Mouse (Mus musculus): ENCODE measurements at regions not wholly inside any gene's neighbourhood (a gene's known extent, or its start where the extent isn't known, plus 50 kb on each side); places are given as distances from the start of the nearest gene placed in this dataset.
"Not testable (repeated sequence)": the region's sequence is repeated elsewhere in the genome, so short reads cannot be mapped to it uniquely, and the experiment has no call there.

DNA sequence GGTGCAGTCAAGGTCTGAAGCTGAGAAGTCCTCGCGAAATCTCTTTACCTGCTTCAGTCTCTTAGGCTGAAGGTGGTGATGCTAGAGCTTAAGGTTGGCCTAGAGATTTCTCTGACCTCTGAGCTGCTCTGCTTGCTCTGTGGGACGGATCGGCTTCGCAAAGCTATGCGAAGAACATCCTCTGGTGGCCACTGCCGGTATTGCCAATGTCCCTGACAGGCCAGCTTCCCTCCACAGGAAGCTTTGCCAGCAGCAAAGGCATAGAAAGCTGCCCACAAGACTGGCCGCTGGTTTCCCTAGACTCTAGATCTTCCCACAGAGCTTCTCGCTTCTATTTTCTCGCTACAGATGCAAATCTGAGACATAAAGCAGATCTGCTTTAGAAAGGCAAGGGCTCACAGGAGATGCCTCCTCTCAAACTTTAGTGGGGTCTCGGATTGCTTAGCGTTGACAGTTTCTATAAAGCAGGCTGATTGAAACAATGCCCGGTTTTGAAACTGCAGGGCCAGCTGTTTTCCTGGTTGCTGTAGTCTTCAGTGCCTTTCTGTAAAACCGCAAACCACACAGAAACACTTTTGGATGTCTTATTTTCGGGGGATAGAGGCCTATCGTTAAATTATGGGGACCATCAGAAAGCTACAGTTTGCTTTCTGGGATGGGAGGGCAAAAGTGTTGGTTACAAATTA is 153.7 kb downstream of the Car8 start:
- ATAC-seq: peak; percentile 73

DNA sequence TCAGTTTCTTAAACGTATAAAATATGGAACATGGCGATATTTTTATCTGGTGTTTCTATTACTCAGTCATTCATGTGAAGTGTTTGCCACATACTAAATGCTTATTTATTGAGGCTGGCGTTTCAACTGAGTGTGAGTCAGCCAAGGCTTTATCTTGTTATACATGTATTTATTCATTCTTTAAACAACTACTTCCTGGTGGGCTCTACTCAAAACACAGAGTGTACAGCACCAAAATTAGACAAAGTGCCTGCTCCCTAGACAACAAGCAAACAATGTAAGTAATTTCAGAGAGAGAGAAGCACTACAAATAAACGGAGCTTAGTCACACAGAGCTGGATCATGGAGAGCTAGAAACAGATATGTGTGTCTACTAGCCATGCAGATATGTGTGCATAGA is 159.5 kb downstream of the Car8 start:
- ATAC-seq: no peak

DNA sequence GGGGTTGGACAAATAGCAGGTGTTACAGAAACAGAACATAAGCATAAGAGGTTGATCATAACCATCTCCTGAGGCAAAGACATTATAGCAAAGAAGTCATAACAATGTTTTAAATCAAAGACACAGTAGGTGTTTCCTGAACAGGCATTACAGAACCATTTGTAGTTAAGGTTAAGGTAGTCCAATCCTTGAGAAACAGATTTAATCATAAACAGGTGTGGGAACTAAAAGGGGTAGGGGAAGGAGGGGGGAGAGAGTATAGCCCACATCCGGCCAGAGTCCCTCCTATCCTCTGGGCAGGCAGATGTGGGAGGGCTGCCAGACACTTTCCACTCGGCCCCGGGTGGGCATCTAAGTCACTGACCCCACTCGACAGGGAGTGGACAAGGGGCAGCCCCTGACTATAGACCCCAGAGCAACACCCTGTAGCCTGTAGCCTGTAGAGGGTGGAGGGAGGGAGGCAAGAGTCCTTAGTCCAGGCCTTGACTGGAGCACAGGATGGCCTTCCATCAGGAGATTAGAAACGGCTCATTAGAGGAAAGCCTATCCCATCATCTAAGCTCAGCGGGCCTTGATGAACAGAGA is 165.8 kb downstream of the Car8 start:
- ATAC-seq: no peak

DNA sequence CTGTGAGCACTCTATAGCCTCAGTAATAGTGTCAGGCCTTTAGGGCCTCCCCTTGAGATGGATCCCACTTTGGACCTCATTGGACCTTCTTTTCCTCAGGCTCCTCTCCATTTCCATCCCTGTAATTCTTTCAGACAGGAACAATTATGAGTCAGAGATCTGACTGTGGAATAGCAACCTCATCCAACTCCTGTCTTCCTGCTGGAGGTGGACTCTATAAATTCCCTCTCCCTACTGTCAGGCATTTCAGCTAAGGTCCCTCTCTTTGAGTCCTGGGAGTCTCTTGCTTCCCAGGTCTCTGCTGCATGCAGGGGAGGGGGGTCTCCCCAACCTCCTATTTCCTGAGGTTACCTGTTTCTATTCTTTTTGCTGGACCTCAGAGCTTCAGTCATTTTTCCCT is 168.1 kb downstream of the Car8 start:
- not testable (repeated sequence) for ATAC-seq

DNA sequence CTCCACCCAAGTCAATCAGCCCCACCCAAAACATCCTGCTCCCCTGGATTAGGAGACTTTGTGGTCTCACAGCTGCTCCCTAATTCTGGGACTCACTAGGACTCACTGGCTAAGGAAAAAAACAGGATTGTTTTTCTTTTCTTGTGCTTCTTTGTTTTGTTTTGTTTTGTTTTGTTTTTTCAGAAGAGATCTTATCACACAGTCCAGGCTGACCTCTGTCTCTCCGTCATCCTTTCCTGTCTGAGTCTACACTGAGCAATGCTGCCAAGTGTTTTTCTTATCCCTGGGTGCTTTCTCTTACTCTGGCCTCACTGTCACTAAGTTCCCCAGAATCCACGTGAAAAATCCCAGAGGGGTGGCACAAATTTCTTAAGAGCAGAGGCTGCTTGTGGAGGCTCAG is 170.8 kb downstream of the Car8 start:
- no peak for ATAC-seq

DNA sequence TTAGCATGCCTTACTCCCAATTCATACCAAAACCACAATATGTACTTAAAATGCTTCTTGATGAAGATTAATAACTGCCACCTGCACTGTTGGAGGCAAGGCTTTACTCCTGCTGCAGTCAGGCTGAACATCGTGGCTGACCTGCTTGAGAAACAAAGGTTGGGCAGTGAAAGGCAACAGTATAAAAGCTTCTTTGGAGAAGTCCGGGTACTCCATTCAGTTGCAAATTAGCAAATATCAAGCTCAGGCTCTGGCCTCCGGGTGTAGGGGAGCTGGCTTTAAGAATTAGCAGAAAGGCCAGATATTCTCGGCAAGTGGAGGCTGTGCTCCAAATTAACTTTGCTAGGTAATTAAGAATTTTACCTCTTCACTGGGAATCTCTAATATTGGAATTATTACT is 197.1 kb downstream of the Car8 start:
- ATAC-seq: no peak

DNA sequence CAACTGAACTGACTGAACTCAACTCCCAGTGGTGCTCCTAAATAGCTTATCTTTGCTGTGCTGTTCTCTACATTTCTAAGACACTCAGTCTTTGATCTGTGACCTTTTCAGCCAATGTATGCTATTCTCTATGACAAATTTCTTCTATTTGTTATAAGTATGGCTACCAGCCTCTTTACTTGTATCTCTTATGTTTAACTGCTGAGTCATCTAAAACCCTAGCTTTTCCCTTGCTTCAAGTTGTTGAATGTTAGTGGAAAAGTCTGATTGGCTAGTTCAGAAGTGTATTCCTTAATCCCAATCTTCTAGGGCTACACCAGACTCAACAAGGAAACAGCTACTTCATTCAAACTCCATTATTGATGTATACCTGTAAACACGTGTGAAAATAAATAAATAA is 201.0 kb downstream of the Car8 start:
- ATAC-seq: no peak

DNA sequence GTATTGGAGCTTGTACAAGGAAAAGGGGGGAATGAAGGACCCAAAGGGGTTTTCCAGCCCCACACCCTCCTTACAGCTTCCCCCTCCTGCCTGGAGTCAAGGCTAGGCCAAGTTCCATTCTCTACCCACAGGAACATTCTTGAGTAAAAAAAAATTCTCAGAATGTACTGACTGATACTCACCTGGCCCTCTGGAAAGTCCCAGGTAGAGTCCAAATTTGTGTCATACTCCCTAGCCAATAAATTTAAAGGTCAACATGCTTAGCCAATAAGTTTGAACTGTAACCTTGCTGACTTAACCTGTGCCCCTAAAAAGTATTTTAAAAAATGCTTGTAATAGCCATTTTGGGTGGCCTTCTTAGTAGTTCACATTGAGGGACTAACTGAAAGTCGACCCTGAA is 205.4 kb downstream of the Car8 start:
- ATAC-seq: peak; percentile 14

DNA sequence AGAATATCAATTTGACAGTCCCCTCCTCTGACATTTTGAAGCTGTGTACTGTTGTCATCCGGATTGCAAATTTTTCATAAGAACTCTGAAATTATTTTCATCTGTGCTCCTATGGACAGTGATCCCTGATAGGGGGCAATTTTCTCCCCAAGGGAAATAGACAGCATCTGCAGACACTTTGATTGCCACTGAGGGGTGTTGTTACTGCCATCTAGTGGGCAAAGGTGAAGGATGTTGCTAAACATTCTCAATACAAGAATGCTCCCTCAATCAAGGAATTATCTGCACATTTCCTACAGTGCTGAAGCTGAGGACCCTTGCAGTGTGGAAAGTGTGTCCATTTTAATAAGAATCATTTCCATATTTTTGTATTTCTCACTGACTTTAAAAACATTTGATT is 233.7 kb downstream of the Car8 start:
- peak; percentile 40 for ATAC-seq

DNA sequence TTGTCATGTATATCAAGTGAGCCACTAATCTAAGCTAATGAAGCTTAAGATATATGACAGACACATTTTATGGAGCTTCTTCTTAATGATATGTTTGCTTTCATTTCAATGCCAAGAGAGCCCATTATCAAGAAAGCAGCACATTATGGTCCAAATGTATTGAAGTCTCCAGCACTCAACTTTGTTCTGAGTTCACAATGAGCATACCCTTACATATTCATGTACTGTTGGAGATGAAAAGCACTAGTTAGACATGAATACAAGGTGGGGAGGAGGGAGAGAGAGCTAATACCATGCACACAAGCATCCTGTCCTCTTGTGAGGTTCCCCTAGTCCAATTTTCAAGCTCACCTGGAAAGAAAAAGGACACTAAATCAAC is 241.3 kb downstream of the Car8 start:
- no peak for ATAC-seq

DNA sequence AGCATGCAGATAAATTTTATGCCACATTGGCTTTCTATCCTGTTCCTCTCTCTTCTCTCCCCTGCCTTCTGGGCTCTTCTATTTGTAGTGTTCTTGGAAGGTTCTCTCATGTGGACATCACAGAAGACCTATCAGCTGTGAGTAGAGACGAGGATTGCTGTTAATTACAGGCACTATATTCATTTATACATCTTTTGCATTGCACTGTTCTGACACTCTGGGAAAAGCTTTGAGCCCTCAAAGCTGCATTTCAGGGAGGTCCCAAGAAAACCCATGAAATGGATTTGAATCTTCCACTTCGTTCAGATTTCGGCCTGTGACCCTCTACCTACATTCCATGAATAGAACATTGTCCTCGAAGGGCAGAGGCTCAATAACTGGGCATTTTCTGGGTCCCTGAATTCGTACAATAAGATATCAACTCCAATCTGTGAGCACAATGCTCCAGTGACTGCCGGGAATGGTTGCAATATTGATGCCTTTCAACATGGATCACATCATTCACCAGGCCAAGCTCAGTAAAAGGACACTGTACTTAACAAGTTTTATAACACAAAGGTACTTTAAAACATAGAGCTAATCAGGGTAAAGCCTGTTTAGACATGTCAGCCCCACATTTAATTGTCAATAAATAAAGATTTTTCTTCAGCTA is 241.8 kb downstream of the Car8 start:
- ATAC-seq: no peak

DNA sequence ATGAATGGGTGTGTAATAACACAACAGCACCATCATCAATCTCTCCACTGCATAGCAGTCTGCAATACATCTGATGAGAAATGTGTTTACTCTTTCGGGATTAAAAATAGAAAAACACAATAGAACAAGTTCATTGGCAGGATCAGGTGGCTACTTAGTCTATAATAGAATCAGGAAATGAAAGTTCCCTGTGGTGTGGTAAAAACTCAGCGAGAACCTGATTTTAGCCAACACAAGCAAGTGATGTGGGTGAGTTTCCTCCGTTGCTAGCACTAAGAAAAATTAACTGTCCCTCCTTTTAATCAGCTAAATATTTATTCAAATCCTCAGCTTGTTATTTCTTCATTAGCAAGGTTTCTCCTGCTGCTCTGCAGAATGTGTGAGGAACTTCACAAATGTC is 245.9 kb downstream of the Car8 start:
- no peak for ATAC-seq

DNA sequence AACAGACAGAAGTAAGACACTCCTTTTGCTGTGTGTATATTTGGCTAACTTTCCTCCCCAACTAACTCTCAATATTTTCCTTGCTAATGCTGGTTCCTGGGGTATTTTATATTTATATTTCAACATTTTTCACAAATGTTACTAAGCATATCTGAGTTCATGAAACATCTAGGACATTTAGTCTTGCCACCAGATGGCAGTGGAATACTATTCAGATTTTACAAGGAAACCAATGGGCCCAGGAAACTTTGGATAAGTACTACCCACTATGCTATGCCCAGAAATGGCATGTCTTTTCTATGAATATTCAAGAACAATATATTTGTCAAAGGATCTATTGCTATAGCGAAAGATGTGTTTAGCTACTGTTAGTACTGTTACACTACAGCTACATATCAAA is 251.1 kb downstream of the Car8 start:
- no peak for ATAC-seq

DNA sequence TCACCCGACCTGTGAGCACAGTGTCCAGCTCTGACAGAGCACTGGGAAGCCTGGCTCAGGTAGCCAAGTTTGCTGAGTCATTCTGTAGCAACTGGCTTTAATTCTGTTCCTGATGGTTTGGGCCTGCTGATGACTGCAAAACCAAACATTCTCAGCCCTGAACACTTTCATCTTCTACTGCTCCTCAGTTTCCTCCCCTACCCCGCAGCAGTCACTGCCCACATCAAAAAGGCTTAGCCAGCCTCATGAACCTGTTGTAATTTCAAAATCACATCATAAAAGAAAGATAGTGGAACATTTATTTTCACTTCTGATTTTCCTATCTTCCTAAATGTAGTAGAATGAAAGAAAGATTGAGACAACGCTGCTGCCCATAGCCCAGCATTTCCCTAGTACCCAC is 251.5 kb downstream of the Car8 start:
- ATAC-seq: no peak

DNA sequence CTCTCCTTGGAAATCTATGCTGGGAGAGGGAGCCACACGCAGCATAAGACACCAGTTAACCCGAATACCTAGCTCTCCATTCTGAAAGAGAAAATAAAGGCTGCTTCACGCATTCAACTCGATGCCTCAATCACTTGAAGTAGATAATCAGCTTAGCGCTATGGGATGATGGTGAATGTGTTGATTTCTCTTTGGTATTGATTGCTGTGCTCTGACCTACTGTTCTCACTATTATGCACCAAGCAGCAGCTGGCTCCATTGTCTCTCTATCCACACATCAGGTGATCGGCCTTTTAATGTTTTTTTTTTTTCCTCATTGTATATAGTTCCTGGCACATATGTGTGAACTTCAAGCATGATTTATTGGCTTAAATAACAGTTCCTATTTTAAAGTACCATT is 254.0 kb downstream of the Car8 start:
- ATAC-seq: no peak

DNA sequence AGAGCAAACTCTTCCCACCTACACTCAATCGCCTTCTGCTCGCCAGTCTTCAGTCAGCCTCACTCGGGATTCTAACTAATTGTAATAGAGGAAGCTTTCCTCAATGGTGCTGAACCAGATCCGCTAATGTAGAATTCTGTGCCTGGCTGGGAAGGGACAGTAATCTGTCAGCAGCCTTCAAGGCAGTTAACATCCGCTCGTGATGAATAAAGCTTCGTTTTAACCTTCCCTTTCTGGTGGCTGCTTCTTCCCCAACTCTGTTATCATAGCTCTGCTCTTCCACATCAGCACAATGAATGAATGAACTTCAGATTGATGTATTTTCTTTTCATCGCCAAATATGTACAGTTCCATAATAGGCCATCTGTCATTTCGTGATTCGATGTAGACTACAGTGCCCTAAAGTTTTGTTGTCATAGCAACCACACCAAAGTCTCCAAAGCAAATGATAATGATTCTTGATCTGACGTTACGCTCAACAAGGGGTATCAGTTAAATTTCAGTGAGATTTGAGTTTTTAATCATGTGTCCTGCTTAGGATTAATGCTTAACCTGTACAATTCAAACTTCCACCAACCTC is 259.0 kb downstream of the Car8 start:
- ATAC-seq: no peak

DNA sequence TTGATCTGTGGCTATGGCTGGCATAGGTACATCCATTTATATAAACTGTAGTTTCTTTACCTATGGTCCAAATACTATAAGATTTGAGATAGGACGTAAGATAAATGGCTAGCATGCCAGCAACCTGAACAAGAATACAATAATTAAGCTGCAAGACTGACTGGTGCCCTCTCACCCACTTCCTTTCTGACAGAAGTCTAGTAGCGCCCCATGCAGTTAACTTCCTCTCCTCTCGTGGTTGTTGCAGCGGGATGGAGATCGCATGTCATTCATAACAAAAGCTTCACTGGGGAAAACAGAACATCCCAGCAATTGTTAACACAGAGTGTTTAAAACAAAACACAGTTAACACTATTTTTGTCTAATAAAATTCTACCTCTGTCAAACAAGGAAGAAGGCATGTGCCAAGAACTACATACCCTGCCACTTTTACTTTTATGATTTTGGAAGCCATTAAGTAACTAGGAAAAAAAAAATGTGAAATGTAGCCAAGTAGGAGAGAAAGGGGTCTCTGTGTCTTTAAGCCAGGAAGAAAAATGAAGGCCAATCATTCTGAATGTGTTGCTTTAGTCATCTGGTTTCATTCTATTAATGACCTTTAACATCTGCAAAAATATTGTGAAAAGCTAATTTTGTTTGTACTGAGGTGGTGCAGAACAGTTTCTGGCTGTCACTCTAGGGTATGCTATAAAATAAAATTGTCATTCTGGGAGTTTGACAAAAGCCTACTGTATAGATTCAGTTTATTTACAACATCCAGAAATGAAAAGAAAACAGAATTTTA is 261.0 kb downstream of the Car8 start:
- ATAC-seq: peak; percentile 72

DNA sequence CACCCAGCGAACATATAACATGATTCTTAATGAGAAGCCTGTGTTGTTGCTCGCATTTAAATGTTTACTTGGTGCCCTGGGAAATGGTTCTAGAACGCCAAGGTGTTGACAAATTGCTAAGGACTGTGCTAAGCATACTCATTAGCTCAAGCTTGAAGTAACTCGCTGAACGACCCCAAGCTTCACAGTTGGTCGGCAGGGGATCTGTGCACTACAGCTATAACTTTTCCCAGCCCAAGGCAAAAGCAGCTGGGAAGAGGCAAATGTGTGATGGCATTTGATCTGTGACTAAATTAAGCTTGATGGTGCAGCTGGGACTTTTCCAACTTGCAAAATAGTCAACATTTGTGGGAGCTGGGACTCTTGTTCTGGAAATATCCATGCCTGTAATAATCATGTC is 268.6 kb downstream of the Car8 start:
- no peak for ATAC-seq

DNA sequence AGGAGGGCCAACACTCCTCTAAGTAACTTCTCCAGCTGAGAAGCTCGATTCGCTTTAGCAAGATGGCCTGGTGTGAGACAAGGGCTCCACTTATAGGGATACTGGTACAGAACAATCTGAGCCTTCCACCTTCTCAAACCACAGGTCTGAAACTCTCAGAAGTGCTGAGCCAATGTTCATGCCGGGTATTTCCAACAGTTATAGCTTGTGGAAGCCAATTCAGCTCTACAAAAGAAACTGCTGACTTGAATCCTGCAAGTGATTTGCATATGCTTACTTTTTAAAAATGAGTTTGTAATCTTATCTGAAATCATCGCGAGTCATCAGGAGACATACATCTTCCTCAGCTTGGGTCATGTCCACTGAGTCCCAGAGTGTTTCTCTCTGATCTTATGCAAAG is 273.2 kb downstream of the Car8 start:
- ATAC-seq: no peak

DNA sequence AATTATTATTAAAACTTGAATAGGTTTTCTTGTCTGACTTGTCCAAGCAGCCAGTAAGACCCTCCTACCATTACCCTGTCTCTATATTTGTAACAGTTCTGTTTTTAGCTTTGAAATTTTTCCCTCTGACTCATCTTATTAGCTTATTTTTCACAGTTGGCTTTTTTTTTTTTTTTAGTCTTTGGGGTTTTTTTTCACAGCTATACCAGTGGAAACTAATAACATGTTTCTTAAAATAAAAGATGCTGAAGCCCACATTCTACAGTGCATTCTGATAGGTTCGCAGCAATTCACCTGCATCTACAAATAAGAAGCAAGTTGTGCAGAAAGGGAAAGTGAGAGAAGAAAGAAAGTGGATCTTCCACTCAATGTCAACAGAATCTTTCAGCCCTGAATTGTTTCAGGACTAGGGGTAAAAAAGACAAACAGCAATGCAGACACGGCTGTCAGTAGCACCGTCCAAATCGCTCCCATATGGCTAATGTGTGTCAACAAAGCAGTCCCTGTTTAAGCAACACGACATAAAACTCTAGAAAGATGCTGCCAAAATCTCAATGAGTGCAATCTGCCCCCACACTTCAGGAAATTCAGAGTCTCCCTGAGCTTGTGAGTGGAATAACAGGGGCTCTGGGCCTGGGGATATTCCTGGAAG is 277.2 kb downstream of the Car8 start:
- peak; percentile 79 for ATAC-seq

DNA sequence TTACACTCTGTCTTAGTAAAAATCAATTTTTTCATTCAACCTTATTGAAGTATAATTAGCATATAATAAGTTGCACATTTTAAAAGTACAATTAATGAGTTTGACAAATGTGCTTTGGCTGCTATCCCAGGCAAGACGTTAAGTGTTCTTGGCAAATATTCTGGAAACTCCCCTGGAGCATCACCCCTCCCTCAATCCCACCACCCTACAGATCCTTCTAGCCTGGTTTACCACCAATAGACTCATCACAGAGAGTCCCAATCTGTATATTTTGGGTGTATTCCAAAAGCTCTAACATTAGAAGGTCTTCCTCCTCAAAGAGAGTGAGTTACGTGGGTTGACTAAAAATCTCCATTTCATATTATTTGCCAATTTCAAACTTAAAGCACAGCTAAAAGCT is 278.5 kb downstream of the Car8 start:
- ATAC-seq: no peak

DNA sequence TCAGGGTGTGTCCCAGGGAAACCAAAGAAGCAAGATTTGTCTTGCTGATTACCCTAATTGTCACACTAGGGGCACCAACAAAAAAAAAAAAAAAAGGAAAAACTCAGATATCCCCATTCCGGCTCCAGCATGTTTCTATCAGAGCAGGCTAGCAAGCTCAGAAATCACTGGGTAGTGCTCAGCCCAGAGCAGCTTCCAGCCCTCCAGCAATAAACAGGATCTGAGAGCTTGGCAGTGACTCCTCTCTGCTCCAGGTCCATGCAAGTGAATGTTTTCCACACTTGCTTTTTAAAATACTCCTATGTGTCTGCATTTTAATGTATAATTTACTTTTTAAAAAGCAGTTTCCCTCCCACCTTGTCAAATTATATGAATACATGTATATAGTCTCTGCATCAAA is 290.8 kb downstream of the Car8 start:
- no peak for ATAC-seq

DNA sequence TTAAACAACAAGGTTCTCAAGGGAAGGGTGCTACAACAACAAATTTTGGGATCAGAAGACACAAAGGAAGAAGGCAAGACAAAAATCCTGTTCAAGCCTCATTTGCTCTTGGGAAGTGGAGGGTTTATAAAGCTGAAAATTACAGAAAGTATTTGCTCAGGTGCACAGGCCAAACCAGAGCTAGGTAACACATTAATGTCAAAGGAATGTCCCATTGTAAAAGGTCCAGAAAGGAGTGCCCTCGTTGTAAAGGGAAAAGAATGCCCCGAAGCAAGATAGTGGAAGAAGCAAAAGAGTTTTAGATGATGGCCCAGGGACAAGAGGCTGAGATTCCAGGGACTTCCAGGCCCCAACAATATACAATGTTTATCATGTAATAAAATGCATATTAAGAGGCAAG is 317.3 kb downstream of the Car8 start:
- ATAC-seq: no peak
